Mouse (Mus musculus): ENCODE results near the gene 2310022B05Rik. TPM values are rescaled to one million over a fixed set of nuclear protein-coding genes. Genes with fewer than 3 reads are reported as not detected.

The 2310022B05Rik gene
- total and polyA plus RNA-seq, 3 experiments: 6.2 to 27.0 TPM; not detected in 1

GRCm38 (mm10) chr8:124678246-124678645 lies 15.1 kb upstream of the 2310022B05Rik start:
- DNase-seq (ENCODE audit: low read depth, low spot score): no peak
- Histone ChIP-seq H3K79me2 (ENCODE audit: control insufficient read depth, insufficient read depth, low read length, poor library complexity) (no peaks in the 10 kb centered on the region), H3K9me3 (replicated peaks; ENCODE audit: insufficient read depth, low read length) (no peaks in the 10 kb centered on the region), H3K36me3 (ENCODE audit: control insufficient read depth in 1 of 2, insufficient read depth in 2 of 2, low read length in 2 of 2) (no peaks in the 10 kb centered on the region; a peak in 1 of 4 replicates), H3K27me3 (ENCODE audit: control insufficient read depth in 1 of 2, insufficient read depth in 2 of 2, low read length in 2 of 2) (no peaks in the 10 kb centered on the region), H3K9ac (ENCODE audit: control insufficient read depth, low read depth, low read length, poor library complexity, severe bottlenecking) (no peak overlapping the region), H3K27ac (ENCODE audit: control insufficient read depth, low read depth, low read length) (no peak overlapping the region), H3K4me1 (ENCODE audit: control insufficient read depth in 1 of 2, insufficient read depth in 2 of 2, low read length in 2 of 2) (no peaks in the 10 kb centered on the region), H3K4me3 (ENCODE audit: control insufficient read depth in 1 of 2, insufficient read depth in 1 of 2, low read depth in 2 of 2, low read length in 2 of 2) (no peak overlapping the region)
- no peak for TF ChIP-seq TBP (IDR thresholded peaks at IDR 0.05; ENCODE audit: low read depth, low read length)
- TF ChIP-seq NRF1 (IDR thresholded peaks at IDR 0.05; ENCODE audit: insufficient read depth, low read depth, low read length, poor library complexity, severe bottlenecking): no peak
- TF ChIP-seq ZNF384 (IDR thresholded peaks at IDR 0.05; ENCODE audit: low read depth, low read length): no peak
- TF ChIP-seq NELFE (IDR thresholded peaks at IDR 0.05; ENCODE audit: low read depth, low read length): no peak
- TF ChIP-seq ETS1 (IDR thresholded peaks at IDR 0.05; ENCODE audit: low read depth, low read length): no peak
- TF ChIP-seq USF1 (IDR thresholded peaks at IDR 0.05; ENCODE audit: low read depth, low read length): no peak
- no peak for TF ChIP-seq GABPA (IDR thresholded peaks at IDR 0.05; ENCODE audit: low read depth, low read length)
- TF ChIP-seq MEF2A (IDR thresholded peaks at IDR 0.05; ENCODE audit: extremely low read depth, insufficient replicate concordance, low read depth, low read length, poor library complexity, severe bottlenecking): no peak
- no peak for TF ChIP-seq POLR2AphosphoS5 (IDR thresholded peaks at IDR 0.05; ENCODE audit: borderline replicate concordance, low read depth, low read length)
- TF ChIP-seq SIN3A (IDR thresholded peaks at IDR 0.05; ENCODE audit: low read length): no peak
- no peak for TF ChIP-seq ZKSCAN1 (IDR thresholded peaks at IDR 0.05; ENCODE audit: low read depth, low read length)
- no peak for TF ChIP-seq KAT2A (conservative IDR thresholded peaks at IDR 0.05; ENCODE audit: low read depth, low read length)
- TF ChIP-seq TAL1 (IDR thresholded peaks at IDR 0.05; ENCODE audit: low read length): no peak
- TF ChIP-seq CTCF (IDR thresholded peaks at IDR 0.05 in 2 of 3, conservative IDR thresholded peaks at IDR 0.05 in 1 of 3; ENCODE audit: control insufficient read depth in 1 of 3, insufficient read depth in 1 of 3, low read depth in 2 of 3, low read length in 3 of 3, poor library complexity in 1 of 3, severe bottlenecking in 1 of 3): no peak
- TF ChIP-seq E2F4 (IDR thresholded peaks at IDR 0.05; ENCODE audit: borderline replicate concordance, low read depth, low read length): no peak
- TF ChIP-seq UBTF (IDR thresholded peaks at IDR 0.05; ENCODE audit: borderline replicate concordance, insufficient read depth, low read depth, low read length): no peak

- H3K79me2 ChIP-seq (ENCODE audit: control insufficient read depth, insufficient read depth, low read length, poor library complexity): no peaks in the 10 kb centered on the region
- TF ChIP-seq CTCF (IDR thresholded peaks at IDR 0.05 in 2 of 3, conservative IDR thresholded peaks at IDR 0.05 in 1 of 3; ENCODE audit: control insufficient read depth in 1 of 3, insufficient read depth in 1 of 3, low read depth in 2 of 3, low read length in 3 of 3, poor library complexity in 1 of 3, severe bottlenecking in 1 of 3): peak; percentile 80 to 87 (median 84)
- no peak for TF ChIP-seq TBP (IDR thresholded peaks at IDR 0.05; ENCODE audit: low read depth, low read length)
- TF ChIP-seq POLR2AphosphoS5 (IDR thresholded peaks at IDR 0.05; ENCODE audit: borderline replicate concordance, low read depth, low read length): no peak
- peak; percentile 79 for TF ChIP-seq RAD21 (IDR thresholded peaks at IDR 0.05; ENCODE audit: low read depth, low read length)
- TF ChIP-seq E2F4 (IDR thresholded peaks at IDR 0.05; ENCODE audit: borderline replicate concordance, low read depth, low read length): no peak
- no peak for TF ChIP-seq MEF2A (IDR thresholded peaks at IDR 0.05; ENCODE audit: extremely low read depth, insufficient replicate concordance, low read depth, low read length, poor library complexity, severe bottlenecking)
- TF ChIP-seq SMC3 (IDR thresholded peaks at IDR 0.05; ENCODE audit: low read depth, low read length): peak; percentile 79
- TF ChIP-seq MXI1 (IDR thresholded peaks at IDR 0.05; ENCODE audit: low read depth, low read length): no peak
- TF ChIP-seq ZC3H11A (IDR thresholded peaks at IDR 0.05; ENCODE audit: low read depth, low read length): peak; percentile 67
- no peak for TF ChIP-seq RCOR1 (IDR thresholded peaks at IDR 0.05; ENCODE audit: low read depth, low read length)
- H3K27me3 ChIP-seq (ENCODE audit: control insufficient read depth in 1 of 2, insufficient read depth in 2 of 2, low read length in 2 of 2): no peaks in the 10 kb centered on the region
- no peaks in the 10 kb centered on the region; a peak in 1 of 4 replicates for H3K36me3 ChIP-seq (ENCODE audit: control insufficient read depth in 1 of 2, insufficient read depth in 2 of 2, low read length in 2 of 2)
- H3K9me3 ChIP-seq (replicated peaks; ENCODE audit: insufficient read depth, low read length): no peaks in the 10 kb centered on the region
- H3K4me3 ChIP-seq (ENCODE audit: control insufficient read depth in 1 of 2, insufficient read depth in 1 of 2, low read depth in 2 of 2, low read length in 2 of 2): no peak overlapping the region
- no peak overlapping the region for H3K9ac ChIP-seq (ENCODE audit: control insufficient read depth, low read depth, low read length, poor library complexity, severe bottlenecking)
- H3K4me1 ChIP-seq (ENCODE audit: control insufficient read depth in 1 of 2, insufficient read depth in 2 of 2, low read length in 2 of 2): no peaks in the 10 kb centered on the region
- H3K27ac ChIP-seq (ENCODE audit: control insufficient read depth, low read depth, low read length): no peak overlapping the region
- peak; percentile 67 for DNase-seq (ENCODE audit: low read depth, low spot score)
Measured at GRCm38 (mm10) chr8:124677486-124677885, 14.3 kb upstream of the 2310022B05Rik start.

Data from MEL (cell line).